Mouse (Mus musculus): Measurements from ENCODE around the gene Hspb8.

DNA sequence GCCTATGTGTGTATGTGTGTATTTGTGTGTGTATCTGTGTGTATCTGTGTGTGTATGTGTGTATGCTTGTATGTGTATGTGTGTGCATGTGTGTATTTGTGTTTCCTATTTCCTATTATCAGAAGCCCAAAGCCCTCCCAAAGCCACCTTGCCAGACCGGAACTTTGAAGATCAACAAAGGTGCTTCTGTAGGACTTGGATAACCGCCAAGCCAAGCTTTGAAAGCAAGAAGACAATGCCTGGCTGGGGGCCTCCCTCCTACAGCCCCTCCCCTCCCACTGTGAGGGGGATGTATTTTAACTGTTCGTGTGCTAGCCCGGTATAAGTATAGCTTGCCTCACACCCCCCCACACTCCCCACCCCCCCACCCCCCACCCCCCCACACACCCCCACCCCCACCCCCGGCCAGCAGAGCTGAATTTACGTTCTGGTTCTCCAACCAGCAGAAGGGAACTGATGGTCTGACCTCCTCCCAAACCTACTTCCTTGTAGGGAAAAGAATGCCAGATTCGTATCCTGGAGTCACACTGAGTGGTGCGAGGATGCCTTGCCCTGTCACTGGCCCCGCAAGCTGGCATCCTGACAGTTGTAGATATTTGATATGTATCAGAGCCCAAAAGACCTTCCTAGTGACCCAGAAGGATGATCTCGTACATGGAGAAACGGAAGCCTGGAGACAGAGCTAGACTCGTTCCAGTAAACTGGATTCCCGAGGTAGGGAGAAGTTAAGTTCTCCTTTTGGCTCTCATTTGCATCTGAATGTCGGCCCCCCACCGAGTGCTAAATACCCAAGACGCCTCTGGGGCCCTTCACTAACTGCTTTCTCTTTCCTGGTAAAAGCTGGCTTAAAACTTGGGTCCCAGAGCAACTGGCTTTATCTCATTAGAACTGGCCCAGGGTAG lies 12.7 kb downstream of the Hspb8 start:
- TF ChIP-seq POLR2A (IDR thresholded peaks at IDR 0.05; ENCODE audit: low read depth, low read length) (no peak), CTCF (conservative IDR thresholded peaks at IDR 0.05; ENCODE audit: insufficient read depth, insufficient read length, low read depth, low read length) (no peak)
